Mouse (Mus musculus) c-Kit-positive CD71-positive TER-119-positive erythroid progenitor cells, embryonic 14.5 days (primary cell): ENCODE measurements around the gene Pcbp2.

ENCODE experiments used
- DNase-seq: peaks from one replicate; pipeline ENCODE4 v3.0.0-alpha.2; 2013; ENCODE audit warnings: low spot score

The Pcbp2 gene

GRCm38 (mm10) chr15:102463666-102464065 is 6.7 kb upstream of the Pcbp2 start:
- peak; percentile 57 for DNase-seq

DNA sequence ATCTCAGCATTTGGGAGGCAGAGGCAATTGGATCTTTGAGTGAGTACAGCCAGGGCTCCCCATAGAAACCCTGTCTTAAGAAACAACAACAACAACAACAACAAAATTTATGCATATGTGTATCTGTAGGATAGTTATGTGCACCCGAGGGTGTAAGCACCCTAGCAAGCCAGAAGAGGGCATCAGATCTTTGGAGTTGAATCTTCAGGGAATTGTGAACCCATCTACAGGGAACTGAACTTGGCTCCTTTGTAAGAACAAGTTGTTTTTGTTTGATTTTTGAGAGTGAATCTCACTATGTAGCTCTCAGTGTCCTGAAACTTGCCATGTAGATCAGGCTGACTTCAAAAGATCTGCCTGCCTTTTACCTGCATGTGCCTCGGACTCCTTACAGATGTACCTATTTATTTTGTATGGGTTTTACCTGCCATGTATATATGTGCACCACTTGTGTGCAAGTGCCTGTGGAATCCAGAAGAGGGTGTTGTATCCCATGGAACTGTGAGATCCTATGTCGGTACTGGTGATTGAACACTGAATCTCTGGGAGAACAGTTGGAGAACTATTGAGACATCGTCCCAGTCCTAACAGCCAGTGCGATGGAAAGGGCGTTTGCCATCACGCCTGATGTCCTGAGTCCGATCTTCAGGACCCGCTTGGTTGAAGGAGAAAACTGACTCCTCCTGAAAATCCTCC is 1.5 kb upstream of the Pcbp2 start:
- no peak for DNase-seq

DNA sequence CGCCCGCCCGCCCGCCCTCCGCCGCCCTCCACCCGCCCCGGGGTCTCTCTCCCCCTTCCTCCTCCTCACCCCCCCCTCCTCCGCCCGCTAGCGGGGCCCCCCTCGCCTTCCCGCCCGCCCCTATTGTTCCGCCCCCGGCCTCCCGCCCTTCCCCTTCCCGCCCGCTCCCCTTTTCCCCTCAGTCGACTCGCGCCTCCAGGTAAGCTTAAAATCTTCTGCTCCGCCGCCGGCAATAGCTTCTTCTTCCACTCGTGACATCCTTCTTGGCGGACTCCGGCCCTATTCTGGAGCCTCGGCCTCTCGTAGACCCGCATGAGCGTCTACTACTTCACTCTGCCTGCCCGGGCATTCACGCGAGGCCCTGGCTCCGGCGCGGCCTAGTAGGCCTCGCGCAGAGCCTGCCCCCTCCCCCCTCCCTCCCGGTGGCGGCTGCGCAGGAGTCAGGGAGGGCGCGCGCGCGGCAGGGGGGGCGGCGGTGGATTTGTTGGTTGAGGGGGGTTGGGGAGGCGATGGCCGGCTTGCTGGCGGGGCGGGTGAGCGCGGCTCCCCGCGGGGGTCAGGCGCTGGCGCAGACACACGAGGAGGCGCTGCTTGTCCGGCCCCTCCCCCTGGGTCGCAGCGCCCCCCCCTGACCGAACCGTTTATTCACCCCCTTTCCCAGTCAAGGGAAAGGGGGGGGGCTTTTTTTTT is 411 bp downstream of the Pcbp2 start:
- peak; percentile 60 for DNase-seq

GRCm38 (mm10) chr15:102471295-102471645 is 931 bp downstream of the Pcbp2 start:
- DNase-seq: no peak

DNA sequence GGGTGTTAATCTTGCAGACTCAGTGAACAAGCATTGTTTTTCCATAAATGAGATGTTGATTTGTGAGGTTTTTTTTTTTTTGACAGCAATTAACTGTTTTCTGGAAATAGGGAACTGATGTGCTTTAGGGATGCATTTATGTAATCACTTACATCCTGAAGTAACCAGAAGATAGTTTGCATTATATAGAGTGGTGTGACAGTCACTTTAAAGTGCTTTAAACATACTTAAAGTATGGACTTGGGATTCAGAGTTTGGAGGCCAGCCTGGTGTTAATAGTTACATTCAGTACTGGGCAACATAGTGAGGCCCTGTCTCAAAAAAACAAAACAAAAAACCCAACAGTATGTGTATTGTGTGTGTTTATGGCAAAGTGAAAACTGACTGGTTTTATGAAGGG is 1.4 kb downstream of the Pcbp2 start:
- no peak for DNase-seq

GRCm38 (mm10) chr15:102473246-102473645 is 2.9 kb downstream of the Pcbp2 start:
- no peak for DNase-seq

DNA sequence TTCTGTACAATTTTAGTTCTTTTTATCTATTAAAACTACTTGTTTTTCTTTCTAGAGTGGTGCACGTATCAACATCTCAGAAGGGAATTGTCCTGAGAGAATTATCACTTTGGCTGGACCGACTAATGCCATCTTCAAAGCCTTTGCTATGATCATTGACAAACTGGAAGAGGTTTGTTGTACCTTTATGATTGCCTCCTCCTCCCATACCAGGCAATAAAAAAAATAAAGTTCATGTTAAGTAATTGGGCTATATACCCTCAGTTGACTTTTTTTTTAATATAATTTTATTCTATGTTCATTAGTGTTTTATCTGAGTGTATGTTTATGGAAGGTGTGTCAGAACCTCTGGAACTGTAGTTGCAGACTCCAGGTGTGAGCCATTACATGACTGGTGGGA is 4.2 kb downstream of the Pcbp2 start:
- DNase-seq: no peak

DNA sequence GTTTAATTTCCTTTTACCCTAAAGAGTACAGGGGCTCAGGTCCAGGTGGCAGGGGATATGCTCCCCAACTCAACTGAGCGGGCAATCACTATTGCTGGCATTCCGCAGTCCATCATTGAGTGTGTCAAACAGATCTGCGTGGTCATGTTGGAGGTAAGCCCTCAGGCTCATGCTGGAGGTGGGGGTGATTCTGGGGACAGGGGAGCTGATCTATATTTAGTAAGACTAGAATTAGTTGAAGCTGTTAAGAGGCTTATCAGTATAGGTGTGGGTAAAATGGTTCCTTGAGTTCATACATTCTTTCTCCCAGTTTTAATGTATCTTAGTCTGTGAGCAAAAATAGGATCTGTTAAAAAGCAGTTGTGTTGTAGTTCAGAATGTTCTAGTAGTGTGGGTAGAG is 12.8 kb downstream of the Pcbp2 start:
- DNase-seq: no peak

DNA sequence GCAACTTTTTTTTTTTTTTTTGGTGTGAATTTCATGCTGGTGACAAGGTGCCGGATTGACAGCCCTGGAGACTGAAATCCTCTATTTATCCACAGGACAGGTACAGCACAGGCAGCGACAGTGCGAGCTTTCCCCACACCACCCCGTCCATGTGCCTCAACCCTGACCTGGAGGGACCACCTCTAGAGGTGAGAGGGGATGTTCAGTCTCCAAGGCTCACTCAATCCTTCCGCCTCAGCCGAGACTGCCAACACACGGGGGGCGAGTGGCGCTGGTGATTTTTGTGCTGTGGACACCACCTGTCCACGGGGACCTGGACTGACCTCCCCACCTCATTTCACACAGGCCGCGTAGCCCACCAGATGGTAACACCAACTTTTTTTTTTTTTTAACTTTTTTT is 15.5 kb downstream of the Pcbp2 start:
- no peak for DNase-seq

DNA sequence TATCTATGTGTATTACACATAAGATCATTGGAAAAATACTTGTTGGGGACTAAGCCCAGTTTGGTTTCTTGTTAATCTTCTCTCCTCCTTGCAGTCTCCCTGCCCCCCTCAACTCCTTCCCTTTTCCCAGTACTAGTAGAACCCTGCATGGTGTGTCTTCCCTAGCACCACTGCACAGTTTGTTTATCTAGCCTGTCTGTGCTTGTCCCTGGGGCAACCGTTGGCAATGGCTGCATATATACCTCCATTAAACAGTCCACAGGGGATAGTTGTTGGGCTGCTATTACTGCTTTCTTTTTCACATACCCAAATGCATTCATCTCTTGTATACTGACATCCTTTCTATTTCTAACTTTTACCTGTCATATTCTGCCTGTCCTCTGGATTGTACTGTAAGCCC is 17.3 kb downstream of the Pcbp2 start:
- no peak for DNase-seq

GRCm38 (mm10) chr15:102498322-102498721 is 28.0 kb downstream of the Pcbp2 start:
- no peak for DNase-seq

GRCm38 (mm10) chr15:102499370-102499769 is 29.0 kb downstream of the Pcbp2 start:
- no peak for DNase-seq

DNA sequence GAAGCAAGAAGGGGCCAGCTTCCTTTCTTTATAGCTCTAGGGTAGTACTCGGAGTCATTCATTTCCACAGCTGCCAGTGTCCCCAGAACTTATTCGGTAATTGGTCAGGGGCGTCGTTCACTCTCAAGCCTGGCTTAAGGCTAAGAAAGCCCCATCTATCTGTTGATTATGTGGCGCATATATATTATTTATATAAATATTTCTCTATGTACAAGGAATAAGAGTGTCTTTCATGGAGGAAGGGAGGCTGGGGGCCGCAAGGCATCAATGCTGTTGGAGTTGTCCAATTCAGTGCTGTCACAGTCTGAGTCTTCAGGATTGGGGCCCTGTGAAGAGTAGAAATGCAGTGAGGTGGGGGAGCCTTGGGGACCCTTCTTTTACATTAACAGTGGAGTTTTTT is 29.5 kb downstream of the Pcbp2 start:
- no peak for DNase-seq

DNA sequence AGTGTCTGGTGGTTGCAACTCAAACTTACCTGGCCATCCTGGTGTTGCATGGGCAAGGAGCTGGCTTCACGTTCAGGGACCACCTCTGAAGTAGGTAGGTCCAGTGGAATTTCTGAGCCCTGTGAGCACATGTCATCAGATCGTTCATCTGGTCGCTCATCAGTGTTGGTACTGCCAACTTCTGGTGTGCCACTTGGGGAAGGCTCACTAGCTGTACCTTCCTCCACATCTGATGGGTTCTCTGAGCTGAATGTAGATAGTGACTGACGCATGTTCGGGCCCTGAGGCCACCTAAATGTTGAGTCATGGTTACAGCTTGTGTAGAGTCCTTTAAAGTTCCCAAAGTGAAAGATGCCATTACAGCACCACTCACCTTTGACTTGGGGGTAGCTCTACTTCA is 30.1 kb downstream of the Pcbp2 start:
- DNase-seq: no peak

DNA sequence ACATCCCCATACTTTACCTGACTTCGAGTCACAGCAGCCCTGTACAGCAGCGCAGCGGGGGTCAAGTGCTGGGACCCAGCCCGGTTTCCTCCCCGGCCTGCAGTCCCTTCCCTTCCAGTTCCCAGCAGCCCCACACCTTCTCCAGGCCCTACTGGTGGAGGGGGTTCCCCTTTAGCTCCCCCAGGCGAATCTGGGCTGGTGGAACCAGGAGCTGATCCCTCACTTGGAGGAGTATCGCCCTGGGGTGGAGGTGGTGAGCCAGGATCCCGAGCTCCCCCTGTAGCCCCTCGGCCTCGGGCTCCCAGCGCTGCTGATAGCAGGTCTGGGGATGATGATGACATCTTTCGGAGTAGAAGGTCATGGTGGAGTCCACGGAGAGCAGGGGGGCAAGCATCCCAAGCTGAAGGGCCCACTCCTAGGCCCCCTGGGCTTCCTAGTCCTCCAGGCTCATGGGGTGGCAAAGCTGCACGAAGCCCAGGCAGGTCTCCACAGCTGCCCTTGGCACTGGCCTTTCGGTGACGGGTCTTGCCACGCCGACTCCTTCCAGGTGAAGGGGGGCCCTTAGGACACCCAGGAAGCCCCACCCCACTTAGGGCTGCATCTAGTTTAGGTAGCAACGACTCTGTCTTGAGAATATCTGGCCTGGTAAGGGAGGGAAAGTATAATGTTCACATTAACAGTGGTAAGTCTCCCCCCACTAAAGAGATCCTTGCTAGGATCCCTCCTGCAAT is 30.9 kb downstream of the Pcbp2 start:
- DNase-seq: no peak

- no peak for DNase-seq
These were observed 32.0 kb downstream of the Pcbp2 start for GRCm38 (mm10) chr15:102502254-102502840.

DNA sequence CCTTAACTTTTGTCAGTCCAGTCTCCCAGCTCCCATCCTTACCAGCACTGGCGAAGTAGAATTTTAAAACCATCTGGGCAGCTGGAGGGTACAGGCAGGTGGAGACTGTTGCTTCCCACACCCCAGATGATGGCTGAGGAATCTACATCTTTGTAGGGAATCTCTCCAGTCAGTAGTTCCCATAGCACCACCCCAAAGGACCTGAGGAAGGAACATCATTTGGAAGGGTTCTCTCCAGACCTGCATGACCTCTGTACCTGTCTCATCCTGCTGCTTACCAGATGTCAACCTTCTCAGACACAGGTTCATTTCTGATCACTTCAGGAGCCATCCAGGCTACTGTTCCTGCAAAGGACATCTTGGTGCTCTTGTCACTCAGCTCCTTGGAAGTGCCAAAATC is 33.1 kb downstream of the Pcbp2 start, which contains the start of gene Gm10337:
TSS of gene Gm10337 (plus strand) at position 276 of the 400 bp plus-strand sequence.
- no peak for DNase-seq

- no peak for DNase-seq
These were observed 33.8 kb downstream of the Pcbp2 start for GRCm38 (mm10) chr15:102503924-102504782.

- no peak for DNase-seq
These were observed 34.9 kb downstream of the Pcbp2 start for GRCm38 (mm10) chr15:102505073-102505769.

DNA sequence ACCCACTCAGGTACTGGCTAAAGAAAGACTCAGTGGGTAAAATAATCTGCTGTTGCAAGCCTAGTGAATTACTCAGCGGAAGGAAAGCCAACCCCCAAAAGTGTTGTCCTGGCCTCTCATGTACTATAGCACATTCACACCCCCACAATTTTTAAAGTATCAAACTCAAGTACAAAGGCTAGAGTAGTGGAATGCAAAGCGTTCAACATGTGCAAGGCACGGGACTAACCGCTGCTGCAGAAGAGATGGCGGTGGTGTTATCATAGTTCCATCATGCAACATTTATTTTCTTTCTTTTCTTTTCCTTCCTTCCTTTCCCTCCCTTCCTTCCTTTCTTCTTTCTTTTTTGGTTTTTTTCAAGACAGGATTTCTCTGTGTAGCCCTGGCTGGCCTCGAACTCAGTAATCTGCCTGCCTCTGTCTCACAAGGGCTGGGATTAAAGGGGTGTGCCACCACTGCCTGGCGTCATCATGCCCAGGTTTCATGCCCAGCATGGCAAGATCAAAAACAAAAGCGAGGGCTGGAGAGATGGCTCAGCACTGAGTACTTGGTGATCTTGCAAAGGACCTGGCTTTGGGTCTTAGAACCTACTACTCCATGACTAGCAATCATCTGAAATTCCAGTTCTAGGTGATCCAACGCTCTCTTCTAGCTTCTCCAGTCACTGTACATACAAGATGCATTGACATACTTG is 35.6 kb downstream of the Pcbp2 start:
- DNase-seq: no peak

DNA sequence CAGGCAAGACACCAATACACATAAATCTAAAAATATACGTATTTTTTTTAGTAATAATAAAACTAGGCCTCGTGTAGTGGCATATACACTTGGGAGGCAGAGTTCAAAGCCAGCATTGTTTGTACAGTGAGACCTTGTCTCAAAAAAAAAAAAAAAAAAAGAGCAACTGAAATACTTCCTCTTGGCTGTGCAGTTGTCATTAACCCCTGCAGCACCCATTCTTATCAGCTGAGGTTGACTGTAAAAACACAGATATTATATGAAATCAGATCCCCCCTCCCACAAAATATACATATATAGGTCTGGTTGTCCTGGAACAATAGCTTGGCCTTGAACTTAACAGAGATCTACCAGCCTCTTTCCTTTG is 36.1 kb downstream of the Pcbp2 start:
- no peak for DNase-seq
